Mouse (Mus musculus) liver, embryonic 12.5 days (tissue): ENCODE data around the gene Pcnp. TPM values are rescaled to one million over a fixed set of nuclear protein-coding genes. Genes with fewer than 3 reads are reported as not detected.
A peak's percentile ranks its signal among the peaks of the same experiment; 100 is the strongest.

Source experiments
- ATAC-seq: fragments of 200-750 bp; cut with Nextera tagmentation; 2 replicates; pipeline ENCODE4 v1.8.0; 2017; ENCODE audit warnings: moderate number of reproducible peaks, mild to moderate bottlenecking, moderate library complexity
- H3K27ac ChIP-seq: fragments of 300-500 bp; sonication (generic); 2 replicates; pipeline ENCODE4 v1.5.1; 2016; ENCODE audit warnings: mild to moderate bottlenecking
- H3K27me3 ChIP-seq: fragments of 300-500 bp; sonication (generic); replicated peaks from 2 replicates; pipeline ENCODE4 v1.6.1; 2016; ENCODE audit warnings: mild to moderate bottlenecking, moderate library complexity
- H3K36me3 ChIP-seq: fragments of 300-500 bp; sonication (generic); 2 replicates; pipeline ENCODE4 v1.6.1; 2016; ENCODE audit warnings: mild to moderate bottlenecking, moderate library complexity
- H3K4me1 ChIP-seq: fragments of 300-500 bp; sonication (generic); 2 replicates; pipeline ENCODE4 v1.6.1; 2016
- H3K4me2 ChIP-seq: fragments of 300-500 bp; sonication (generic); 2 replicates; pipeline ENCODE4 v1.6.1; 2016; ENCODE audit warnings: mild to moderate bottlenecking, moderate library complexity
- H3K4me3 ChIP-seq: fragments of 300-500 bp; sonication (generic); 2 replicates; pipeline ENCODE4 v1.5.1; 2016; ENCODE audit warnings: mild to moderate bottlenecking, moderate library complexity
- H3K9ac ChIP-seq: fragments of 300-500 bp; sonication (generic); 2 replicates; pipeline ENCODE4 v1.6.1; 2016; ENCODE audit warnings: mild to moderate bottlenecking, moderate library complexity
- H3K9me3 ChIP-seq: fragments of 300-500 bp; sonication (generic); replicated peaks from 2 replicates; pipeline ENCODE4 v1.6.1; 2016; ENCODE audit warnings: mild to moderate bottlenecking, moderate library complexity
- WGBS: fragments of 180-500 bp; shearing (Covaris S2); methylation state at CpG from one replicate; pipeline ENCODE4 v1.1.7; 2016; ENCODE audit not compliant: insufficient replicate concordance; 5-methylcytosine and 5-hydroxymethylcytosine counted together
- polyA plus RNA-seq: library from polyadenylated mRNA; unstranded; fragments of >200 nt; fragmentation: Nextera tagmentation; extraction: Ambion mirVana; gene quantifications from 2 replicates; pipeline ENCODE4 v1.2.1, GENCODE M21; 2016

The Pcnp gene
- polyA plus RNA-seq, 1 experiment from 2014 or later: 140 TPM

DNA sequence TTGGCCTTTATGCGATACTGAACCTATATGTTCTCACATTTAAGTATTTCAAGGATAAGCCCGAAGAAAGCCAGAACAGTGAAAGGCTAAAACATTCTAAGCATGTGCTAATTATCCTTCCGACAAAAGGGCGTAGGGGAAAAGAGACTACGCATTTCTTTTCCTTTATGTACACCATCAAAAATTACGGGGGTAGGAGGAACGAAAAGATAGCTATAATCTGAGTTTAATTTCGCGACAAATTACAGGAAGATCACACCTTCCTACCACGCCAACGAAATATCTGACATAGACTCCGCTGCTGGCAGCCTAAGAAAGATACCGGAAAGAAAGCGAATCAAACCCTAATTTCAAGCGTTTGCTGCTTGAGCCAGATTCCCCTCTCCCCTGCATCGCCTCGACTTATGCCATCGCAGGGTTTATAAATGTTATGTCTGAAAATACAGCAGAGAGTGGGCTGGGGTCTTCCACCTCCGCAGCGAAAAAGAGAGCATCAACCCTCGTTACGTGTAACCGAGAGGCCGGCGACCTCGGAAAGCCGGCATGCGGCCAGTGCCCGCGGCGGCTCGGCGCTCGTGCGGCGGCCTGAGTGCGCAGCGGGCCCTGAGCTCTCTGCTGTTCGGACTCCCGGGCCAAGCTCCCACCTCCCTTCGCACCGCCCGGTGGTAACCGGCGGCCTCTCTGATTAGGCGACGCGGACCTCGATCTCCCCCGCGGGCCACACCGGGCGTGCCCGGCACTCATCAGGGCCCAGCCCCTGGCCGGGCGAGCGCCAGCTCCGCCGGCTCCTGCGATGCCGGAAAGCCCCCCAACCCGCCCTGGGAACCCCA is 602 bp downstream of the Pcnp start:
- H3K27me3 ChIP-seq: no peaks in the 10 kb centered on the region
- peak overlapping the region; percentile 89 for H3K4me2 ChIP-seq
- H3K9me3 ChIP-seq: no peaks in the 10 kb centered on the region
- H3K9ac ChIP-seq: peak overlapping the region; percentile 94
- peaks cover 47% of the 10 kb centered on the region for H3K36me3 ChIP-seq
- peak overlapping the region; percentile 92 for H3K27ac ChIP-seq
- H3K4me3 ChIP-seq: peak overlapping the region; percentile 95
- under 1% methylated on average over 62 of the region's 62 CpGs for WGBS
- peak; percentile 92 for ATAC-seq
- H3K4me1 ChIP-seq: peaks cover 45% of the 10 kb centered on the region

DNA sequence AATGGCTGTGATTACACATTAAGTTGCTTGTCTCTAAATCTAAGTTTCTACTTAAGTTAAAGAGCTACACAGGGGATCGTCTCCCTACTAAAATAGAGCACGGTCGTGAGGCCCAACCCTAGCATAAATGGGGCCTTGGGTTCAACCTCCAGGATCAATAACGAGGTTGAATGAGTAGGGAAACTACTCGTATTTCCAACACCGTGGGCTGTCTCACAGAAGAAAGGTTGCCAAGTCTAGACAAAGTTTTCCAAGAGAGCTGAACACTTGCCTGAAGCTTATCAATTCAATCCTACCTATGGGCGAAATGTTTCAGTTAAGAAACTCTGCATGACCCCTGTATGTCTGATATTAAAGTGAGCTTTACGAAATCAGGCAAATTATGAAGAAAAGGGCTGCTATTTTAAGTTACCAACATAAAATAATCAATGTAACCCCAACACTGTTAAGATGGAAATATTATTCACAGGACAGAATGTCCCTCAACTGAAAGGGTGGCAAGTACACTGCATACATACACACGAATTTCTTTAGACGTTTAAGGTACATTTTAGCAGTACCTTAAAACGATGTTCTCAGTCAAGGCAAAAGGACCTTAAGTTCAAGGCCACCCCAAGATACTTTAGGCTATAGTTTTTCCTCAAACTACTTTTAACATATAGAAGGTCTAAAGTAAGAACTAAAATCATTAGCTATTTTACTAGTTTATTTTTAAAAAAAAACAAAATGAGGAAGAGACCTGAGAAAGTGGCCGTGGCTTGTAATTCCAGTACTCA is 1.5 kb downstream of the Pcnp start:
- peak overlapping the region; percentile 92; the same call in 1 of the 2 replicates for H3K27ac ChIP-seq
- 31% methylated on average over 12 of the region's 12 CpGs for WGBS

DNA sequence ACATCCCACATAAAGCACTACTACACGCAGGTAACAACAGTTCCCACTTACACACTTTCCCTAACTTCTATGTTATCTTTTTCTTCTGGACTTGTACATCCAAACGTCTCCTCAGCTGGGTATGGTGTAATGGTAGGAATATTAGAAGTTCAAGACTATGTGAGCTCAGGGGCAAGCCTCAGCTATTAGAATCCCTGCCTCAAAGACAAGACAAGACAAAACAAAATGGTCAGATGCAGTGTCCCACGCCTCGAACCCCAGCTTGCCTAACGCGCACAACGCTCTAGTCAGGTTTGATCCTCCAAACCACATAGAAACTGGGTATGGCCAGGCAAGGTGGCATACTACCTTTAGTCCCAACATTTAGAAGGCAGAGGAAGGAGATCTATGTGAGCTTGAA is 9.9 kb downstream of the Pcnp start:
- WGBS: 83% methylated on average over 7 of the region's 7 CpGs
- no peak for ATAC-seq
- peaks cover 72% of the 10 kb centered on the region for H3K36me3 ChIP-seq
- no peak overlapping the region for H3K27ac ChIP-seq
- no peaks in the 10 kb centered on the region for H3K9me3 ChIP-seq
- no peak overlapping the region for H3K9ac ChIP-seq
- H3K27me3 ChIP-seq: no peaks in the 10 kb centered on the region
- H3K4me3 ChIP-seq: no peak overlapping the region
- H3K4me2 ChIP-seq: no peak overlapping the region
- H3K4me1 ChIP-seq: no peaks in the 10 kb centered on the region

More for the DNA sequence above, 1.5 kb downstream of the Pcnp start:
- H3K27me3 ChIP-seq: no peaks in the 10 kb centered on the region
- H3K4me3 ChIP-seq: peak overlapping the region; percentile 95
- H3K9ac ChIP-seq: peak overlapping the region; percentile 94
- ATAC-seq: no peak
- peaks cover 41% of the 10 kb centered on the region for H3K36me3 ChIP-seq
- H3K4me2 ChIP-seq: peak overlapping the region; percentile 89
- H3K9me3 ChIP-seq: no peaks in the 10 kb centered on the region
- peaks cover 45% of the 10 kb centered on the region for H3K4me1 ChIP-seq

DNA sequence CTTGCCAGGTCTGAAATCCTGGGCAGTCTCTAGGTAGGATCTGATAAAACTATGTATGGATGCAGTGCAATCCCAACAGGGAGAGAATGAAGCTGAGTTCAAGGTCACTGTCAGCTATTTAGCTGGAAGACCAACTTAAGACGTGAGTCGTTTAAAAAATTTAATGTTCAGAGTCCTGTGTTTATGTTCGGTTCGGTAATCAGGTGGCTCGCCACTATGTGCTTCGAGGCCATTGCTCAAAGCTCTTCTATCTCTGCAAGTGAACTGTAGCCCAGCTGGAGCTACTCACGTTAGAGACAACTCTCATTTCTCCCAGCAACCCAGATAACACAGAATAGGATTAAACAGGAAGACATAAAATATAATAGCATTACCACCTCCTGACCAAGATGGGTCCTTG is 15.5 kb downstream of the Pcnp start:
- no peaks in the 10 kb centered on the region for H3K9me3 ChIP-seq
- no peak overlapping the region for H3K27ac ChIP-seq
- no peaks in the 10 kb centered on the region for H3K27me3 ChIP-seq
- peaks cover 81% of the 10 kb centered on the region for H3K36me3 ChIP-seq
- H3K4me3 ChIP-seq: no peak overlapping the region
- H3K9ac ChIP-seq: no peak overlapping the region
- no peak for ATAC-seq
- H3K4me1 ChIP-seq: no peaks in the 10 kb centered on the region
- WGBS: 86% methylated on average over 7 of the region's 7 CpGs
- no peak overlapping the region for H3K4me2 ChIP-seq

DNA sequence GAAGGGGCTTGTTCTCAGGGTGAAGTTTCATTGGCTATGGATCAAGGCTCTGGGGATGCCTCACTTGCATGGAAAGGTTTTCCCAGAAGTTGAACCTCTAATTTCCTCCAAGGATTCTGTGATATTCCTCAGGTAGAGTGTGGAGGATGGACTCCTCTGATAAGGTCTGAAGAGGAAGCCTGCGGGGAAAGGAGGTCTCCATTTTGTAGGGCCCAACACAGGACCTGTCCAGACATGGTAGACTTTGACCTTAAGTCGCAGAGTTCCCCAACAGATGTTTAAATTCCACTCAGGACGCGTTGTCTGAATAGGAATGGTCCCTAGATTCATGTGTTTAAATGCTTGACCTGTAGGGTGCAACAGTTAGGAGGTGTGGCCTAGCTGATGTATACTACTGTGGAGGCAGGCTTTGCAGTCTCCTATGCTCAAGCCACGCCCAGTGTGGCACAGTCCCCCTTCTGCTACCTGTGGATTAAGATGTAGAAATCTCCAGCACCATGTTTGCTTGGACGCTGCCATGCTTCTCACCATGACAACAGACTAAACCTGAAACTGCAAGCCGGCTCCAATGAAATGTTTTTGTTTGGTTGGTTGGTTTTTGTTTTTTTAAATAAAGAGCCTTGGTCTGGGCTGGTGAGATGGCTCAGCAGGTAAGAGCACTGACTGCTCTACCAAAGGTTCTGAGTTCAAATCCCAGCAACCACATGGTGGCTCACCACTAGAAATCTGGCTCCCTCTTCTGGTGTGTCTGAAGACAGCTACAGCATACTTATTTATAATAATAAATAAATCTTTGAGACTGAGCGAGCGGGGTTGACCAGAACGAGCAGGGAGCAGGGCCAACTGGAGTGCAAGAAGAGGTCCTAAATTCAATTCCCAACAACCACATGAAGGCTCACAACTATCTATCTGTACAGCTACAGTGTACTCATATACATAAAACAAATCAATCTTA is 16.5 kb downstream of the Pcnp start:
- 85% methylated on average over 10 of the region's 10 CpGs for WGBS
- no peaks in the 10 kb centered on the region for H3K9me3 ChIP-seq
- no peak overlapping the region for H3K4me2 ChIP-seq
- no peak overlapping the region for H3K4me3 ChIP-seq
- peak; percentile 64 for ATAC-seq
- peaks cover 77% of the 10 kb centered on the region for H3K36me3 ChIP-seq
- no peak overlapping the region for H3K9ac ChIP-seq
- H3K27me3 ChIP-seq: no peaks in the 10 kb centered on the region
- H3K4me1 ChIP-seq: no peaks in the 10 kb centered on the region
- no peak overlapping the region for H3K27ac ChIP-seq

DNA sequence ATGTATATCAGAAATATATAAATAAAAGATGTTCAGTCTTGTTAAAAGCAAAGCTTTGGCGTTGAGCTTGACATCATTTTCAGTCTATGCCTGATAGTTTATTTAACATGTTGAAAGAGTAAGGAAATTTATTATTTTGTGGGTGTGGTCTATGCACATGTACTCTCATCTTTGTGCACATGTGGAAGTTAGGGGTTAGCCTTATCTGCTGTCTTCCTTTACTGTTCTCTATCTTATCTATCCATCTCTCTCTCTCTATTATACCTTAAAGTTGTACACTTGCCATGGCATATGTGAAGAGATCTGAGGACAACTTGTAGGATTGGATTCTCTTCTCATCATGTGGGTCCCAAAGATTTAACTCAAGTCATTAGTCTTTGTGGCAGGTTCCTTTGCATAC is 20.7 kb downstream of the Pcnp start:
- WGBS: 83% methylated on average over 1 of the region's 1 CpGs
- peaks cover 85% of the 10 kb centered on the region for H3K36me3 ChIP-seq
- no peaks in the 10 kb centered on the region for H3K4me1 ChIP-seq
- H3K9me3 ChIP-seq: no peaks in the 10 kb centered on the region
- no peak overlapping the region for H3K9ac ChIP-seq
- H3K4me2 ChIP-seq: no peak overlapping the region
- no peak overlapping the region for H3K27ac ChIP-seq
- H3K27me3 ChIP-seq: no peaks in the 10 kb centered on the region
- H3K4me3 ChIP-seq: no peak overlapping the region
- ATAC-seq: no peak

DNA sequence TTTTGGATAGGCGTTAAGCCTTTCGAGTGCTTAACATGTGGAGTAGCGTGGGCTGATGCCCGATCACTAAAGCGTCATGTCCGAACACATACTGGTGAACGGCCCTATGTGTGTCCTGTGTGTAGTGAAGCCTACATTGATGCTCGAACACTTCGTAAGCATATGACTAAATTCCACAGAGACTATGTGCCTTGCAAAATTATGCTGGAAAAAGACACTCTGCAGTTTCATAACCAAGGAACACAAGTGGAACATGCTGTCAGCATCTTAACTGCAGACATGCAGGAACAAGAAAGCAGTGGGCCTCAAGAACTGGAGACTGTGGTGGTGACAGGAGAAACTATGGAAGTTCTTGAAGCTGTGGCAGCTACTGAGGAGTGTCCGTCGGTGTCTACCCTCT is 22.7 kb downstream of the Pcnp start:
- Histone ChIP-seq H3K4me1 (no peaks in the 10 kb centered on the region), H3K27me3 (no peaks in the 10 kb centered on the region), H3K9me3 (no peaks in the 10 kb centered on the region), H3K27ac (no peak overlapping the region), H3K4me2 (no peak overlapping the region), H3K4me3 (no peak overlapping the region), H3K9ac (no peak overlapping the region), H3K36me3 (peaks cover 86% of the 10 kb centered on the region)
- no peak for ATAC-seq
- WGBS: 92% methylated on average over 11 of the region's 11 CpGs

DNA sequence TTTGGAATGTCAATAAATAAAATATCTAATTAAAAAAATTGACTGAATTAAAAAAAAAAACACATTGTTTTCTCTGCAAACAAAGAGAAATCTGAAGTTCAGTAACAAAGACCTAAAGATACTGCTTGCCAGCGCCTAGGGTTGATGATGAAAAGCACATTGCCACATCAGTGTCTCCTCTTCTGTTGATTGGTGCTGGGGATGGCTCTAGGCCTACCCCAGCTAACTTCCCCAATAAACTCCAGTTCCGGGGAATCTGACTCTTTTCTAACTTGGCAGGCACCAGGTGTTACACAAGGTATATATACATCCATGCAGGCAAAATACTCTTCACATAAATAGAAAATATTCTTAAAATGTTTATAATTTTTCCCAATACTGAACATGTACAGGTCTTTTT is 35.3 kb downstream of the Pcnp start:
- no peaks in the 10 kb centered on the region for H3K4me1 ChIP-seq
- 92% methylated on average over 2 of the region's 2 CpGs for WGBS
- H3K9ac ChIP-seq: no peak overlapping the region
- peaks cover 91% of the 10 kb centered on the region for H3K36me3 ChIP-seq
- H3K4me2 ChIP-seq: no peak overlapping the region
- H3K9me3 ChIP-seq: no peaks in the 10 kb centered on the region
- H3K4me3 ChIP-seq: no peak overlapping the region
- no peak overlapping the region for H3K27ac ChIP-seq
- H3K27me3 ChIP-seq: no peaks in the 10 kb centered on the region
- ATAC-seq: no peak

DNA sequence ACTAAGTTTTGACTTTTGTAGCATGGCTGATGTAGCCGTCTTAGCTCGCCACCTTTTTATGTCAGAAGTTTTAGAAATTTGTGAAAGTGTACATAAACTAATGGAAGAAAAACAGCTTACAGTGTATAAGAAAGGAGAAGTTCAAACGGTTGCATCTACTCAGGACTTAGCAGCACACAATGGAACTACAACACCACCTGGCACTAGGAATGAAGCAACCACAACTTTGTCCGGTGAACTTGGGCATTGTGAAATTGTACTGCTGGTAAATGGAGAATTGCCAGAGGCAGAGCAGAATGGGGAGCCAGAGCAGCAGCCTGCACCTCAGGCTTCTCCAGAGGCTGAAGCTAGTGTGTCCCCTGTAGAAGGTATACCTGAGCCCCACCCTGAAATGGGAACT is 39.2 kb downstream of the Pcnp start:
- no peaks in the 10 kb centered on the region for H3K27me3 ChIP-seq
- no peaks in the 10 kb centered on the region for H3K4me1 ChIP-seq
- H3K9me3 ChIP-seq: no peaks in the 10 kb centered on the region
- 77% methylated on average over 4 of the region's 4 CpGs for WGBS
- H3K4me3 ChIP-seq: no peak overlapping the region
- H3K9ac ChIP-seq: no peak overlapping the region
- no peak for ATAC-seq
- no peak overlapping the region for H3K27ac ChIP-seq
- H3K36me3 ChIP-seq: peaks cover 86% of the 10 kb centered on the region
- H3K4me2 ChIP-seq: no peak overlapping the region

DNA sequence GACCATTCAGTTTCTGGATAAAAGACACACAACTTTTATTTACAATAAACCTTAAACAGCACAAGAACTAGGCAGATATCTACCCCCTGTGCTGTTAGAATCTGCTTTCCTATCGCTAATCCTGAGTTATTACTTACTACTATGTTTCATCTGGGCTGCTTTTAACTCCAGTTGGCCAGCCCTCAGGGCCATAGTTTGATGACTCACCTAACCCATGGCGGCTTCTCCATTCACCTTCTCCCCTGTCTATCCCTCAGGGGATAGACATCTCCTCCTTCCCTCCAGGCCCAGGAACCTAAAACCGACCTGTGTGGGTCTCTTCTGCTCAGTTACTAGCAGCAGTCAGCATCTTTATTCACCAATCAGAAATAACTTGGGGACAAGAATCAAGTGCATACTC is 43.5 kb downstream of the Pcnp start:
- no peak for ATAC-seq
- Histone ChIP-seq H3K9ac (no peak overlapping the region), H3K36me3 (peaks cover 82% of the 10 kb centered on the region)

DNA sequence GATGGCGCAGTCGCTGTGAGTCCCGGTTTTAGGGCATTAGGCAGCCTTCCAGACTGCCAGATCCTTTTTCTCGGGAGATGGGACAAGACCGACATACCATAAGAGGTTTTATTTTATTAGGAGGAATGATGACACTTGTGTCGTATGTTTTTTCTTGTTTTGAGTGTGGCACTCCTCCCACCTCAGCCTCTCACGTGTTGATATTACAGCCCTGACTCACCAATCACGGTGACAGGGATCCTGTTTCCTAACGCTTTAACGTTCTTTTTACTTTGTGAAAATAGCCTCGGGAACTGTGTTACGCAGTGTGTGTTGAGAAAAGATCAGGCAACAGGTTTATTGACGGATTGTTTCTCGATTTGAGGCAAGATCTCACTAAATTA is 54.6 kb downstream of the Pcnp start:
- Histone ChIP-seq H3K9ac (peak overlapping the region; percentile 97), H3K9me3 (no peaks in the 10 kb centered on the region), H3K4me1 (peaks cover 47% of the 10 kb centered on the region), H3K4me3 (peak overlapping the region; percentile 99), H3K27ac (peak overlapping the region; percentile 92), H3K4me2 (peak overlapping the region; percentile 86), H3K36me3 (peaks cover 40% of the 10 kb centered on the region), H3K27me3 (no peaks in the 10 kb centered on the region)
- WGBS: 8% methylated on average over 14 of the region's 14 CpGs
- ATAC-seq: 0 out of 2 replicates have a peak, but pooled peaks have one; percentile 12

More for the DNA sequence above, 43.5 kb downstream of the Pcnp start:
- H3K27me3 ChIP-seq: no peaks in the 10 kb centered on the region
- no peak overlapping the region for H3K27ac ChIP-seq
- H3K4me1 ChIP-seq: no peaks in the 10 kb centered on the region
- no peak overlapping the region for H3K4me3 ChIP-seq
- no peaks in the 10 kb centered on the region for H3K9me3 ChIP-seq
- H3K4me2 ChIP-seq: no peak overlapping the region
- 82% methylated on average over 3 of the region's 3 CpGs for WGBS
